Mouse (Mus musculus) myocyte (in vitro differentiated cells): ENCODE data around the gene C1qtnf7.

ENCODE experiments used
- CEBPB ChIP-seq: IDR thresholded peaks from 2 replicates; pipeline ENCODE4 v1.6.1; 2011; ENCODE audit warnings: mild to moderate bottlenecking, moderate library complexity; ENCODE audit not compliant: poor library complexity, insufficient read depth, severe bottlenecking
- E2F4 ChIP-seq: IDR thresholded peaks from one replicate; pipeline ENCODE4 v1.6.1; 2011; ENCODE audit warnings: mild to moderate bottlenecking, control low read depth, moderate library complexity; ENCODE audit not compliant: insufficient read depth
- MAX ChIP-seq: IDR thresholded peaks from one replicate; pipeline ENCODE4 v1.6.1; 2011; ENCODE audit warnings: low read depth, mild to moderate bottlenecking, control low read depth
- MYOD1 ChIP-seq, 3 experiments: IDR thresholded peaks; one replicate each; pipeline ENCODE4 v1.6.1; 2011; ENCODE audit warnings: control low read depth in 2 of 3, low read depth in 2 of 3, mild to moderate bottlenecking in 2 of 3, moderate library complexity in 1 of 3; ENCODE audit not compliant: insufficient read length in 2 of 3, control insufficient read depth in 1 of 3
- MYOG ChIP-seq, 3 experiments: IDR thresholded peaks; one replicate each; pipeline ENCODE4 v1.6.1; 2011; ENCODE audit warnings: control low read depth in 2 of 3, low read depth in 2 of 3, mild to moderate bottlenecking in 2 of 3; ENCODE audit not compliant: insufficient read length in 2 of 3, control insufficient read depth in 1 of 3, insufficient read depth in 1 of 3
- POLR2A ChIP-seq: IDR thresholded peaks from one replicate; pipeline ENCODE4 v1.6.1; 2011; ENCODE audit warnings: low read depth, mild to moderate bottlenecking, control low read depth, moderate library complexity; ENCODE audit not compliant: insufficient read length
- POLR2AphosphoS2 ChIP-seq: IDR thresholded peaks from one replicate; pipeline ENCODE4 v1.6.1; 2011; ENCODE audit warnings: low read depth, control low read depth; ENCODE audit not compliant: insufficient read length
- REST ChIP-seq: IDR thresholded peaks from one replicate; pipeline ENCODE4 v1.6.1; 2011; ENCODE audit warnings: mild to moderate bottlenecking, control low read depth, moderate library complexity; ENCODE audit not compliant: insufficient read depth, insufficient read length
- SRF ChIP-seq: IDR thresholded peaks from one replicate; pipeline ENCODE4 v1.6.1; 2011; ENCODE audit warnings: low read depth; ENCODE audit not compliant: control insufficient read depth, insufficient read length
- TCF12 ChIP-seq: IDR thresholded peaks from one replicate; pipeline ENCODE4 v1.6.1; 2011; ENCODE audit warnings: mild to moderate bottlenecking, control low read depth; ENCODE audit not compliant: poor library complexity, insufficient read depth, severe bottlenecking
- USF1 ChIP-seq: IDR thresholded peaks from one replicate; pipeline ENCODE4 v1.6.1; 2011; ENCODE audit warnings: low read depth, mild to moderate bottlenecking, control low read depth, moderate library complexity

GRCm38 (mm10) chr5:43516491-43516890 is 1.2 kb downstream of the C1qtnf7 start:
- TF ChIP-seq POLR2A (no peak), CEBPB (no peak), USF1 (no peak), TCF12 (no peak), E2F4 (no peak), MAX (no peak), MYOD1 (IDR thresholded peaks at IDR 0.05; ENCODE audit: control insufficient read depth in 1 of 3, insufficient read length in 2 of 3, low read depth in 2 of 3) (no peak), POLR2AphosphoS2 (no peak), REST (no peak), MYOG (IDR thresholded peaks at IDR 0.05; ENCODE audit: control insufficient read depth in 1 of 3, insufficient read depth in 1 of 3, insufficient read length in 2 of 3, low read depth in 2 of 3) (no peak), SRF (no peak)
